Mouse (Mus musculus) MEL (cell line): ENCODE measurements around the gene Fmo5.

Experiments used
- CTCF ChIP-seq, 3 experiments: IDR thresholded peaks in 2 of 3; conservative IDR thresholded peaks in 1 of 3; 2 replicates each; pipeline ENCODE4 v1.5.1; 2011 to 2012; ENCODE audit warnings: low read length in 3 of 3, low read depth in 2 of 3, mild to moderate bottlenecking in 2 of 3, improper control_type of control experiment in 1 of 3, inconsistent platforms in 1 of 3, mixed read lengths in 1 of 3, moderate library complexity in 1 of 3; ENCODE audit not compliant: control insufficient read depth in 1 of 3, insufficient read depth in 1 of 3, poor library complexity in 1 of 3, severe bottlenecking in 1 of 3
- USF1 ChIP-seq: IDR thresholded peaks from 2 replicates; pipeline ENCODE4 v1.6.1; 2014; ENCODE audit warnings: low read depth, mild to moderate bottlenecking, inconsistent platforms, low read length, improper control_type of control experiment, moderate library complexity

- TF ChIP-seq USF1 = no peak
- TF ChIP-seq CTCF (IDR thresholded peaks at IDR 0.05 in 2 of 3, conservative IDR thresholded peaks at IDR 0.05 in 1 of 3; ENCODE audit: control insufficient read depth in 1 of 3, insufficient read depth in 1 of 3, low read depth in 2 of 3, low read length in 3 of 3, poor library complexity in 1 of 3, severe bottlenecking in 1 of 3) = no peak
Observed at GRCm38 (mm10) chr3:97696866-97697265, 68.3 kb downstream of the Fmo5 start.
